Mouse (Mus musculus) ES-Bruce4 (cell line): ENCODE results near the gene Vdr. TPM values are rescaled to one million over a fixed set of nuclear protein-coding genes. Genes with fewer than 3 reads are reported as not detected.

Experiments
- H3K27ac ChIP-seq: 2 replicates; pipeline ENCODE4 v1.5.1; 2012; ENCODE audit warnings: low read length, inconsistent platforms; ENCODE audit not compliant: insufficient read depth
- H3K27me3 ChIP-seq: 2 replicates; pipeline ENCODE4 v1.6.1; 2012; ENCODE audit warnings: mild to moderate bottlenecking, low read length, inconsistent platforms; ENCODE audit not compliant: control insufficient read depth, poor library complexity, insufficient read depth, severe bottlenecking
- H3K36me3 ChIP-seq: 2 replicates; pipeline ENCODE4 v1.6.1; 2012; ENCODE audit warnings: inconsistent platforms, mild to moderate bottlenecking, low read length, moderate library complexity; ENCODE audit not compliant: control insufficient read depth, poor library complexity, insufficient read depth, severe bottlenecking
- H3K4me1 ChIP-seq: one replicate; pipeline ENCODE4 v1.8.1; 2011; ENCODE audit warnings: low read length; ENCODE audit not compliant: control insufficient read depth, insufficient read depth
- H3K4me3 ChIP-seq: 2 replicates; pipeline ENCODE4 v1.5.1; 2011; ENCODE audit warnings: low read depth, mild to moderate bottlenecking, low read length
- H3K9ac ChIP-seq: 2 replicates; pipeline ENCODE4 v1.6.1; 2012; ENCODE audit warnings: low read depth, mild to moderate bottlenecking, inconsistent platforms; ENCODE audit not compliant: poor library complexity, severe bottlenecking
- H3K9me3 ChIP-seq: replicated peaks from 2 replicates; pipeline ENCODE4 v1.6.1; 2012; ENCODE audit warnings: mild to moderate bottlenecking, low read length, inconsistent platforms; ENCODE audit not compliant: control insufficient read depth, poor library complexity, insufficient read depth, severe bottlenecking
- CTCF ChIP-seq: IDR thresholded peaks from one replicate; pipeline ENCODE4 v1.8.1; 2011; ENCODE audit warnings: low read depth, low read length
- EP300 ChIP-seq: IDR thresholded peaks from 2 replicates; pipeline ENCODE4 v1.6.1; 2011; ENCODE audit warnings: low read depth, low read length; ENCODE audit not compliant: insufficient read depth
- POLR2A ChIP-seq: IDR thresholded peaks from one replicate; pipeline ENCODE4 v1.8.1; 2011; ENCODE audit warnings: low read length; ENCODE audit not compliant: insufficient read depth
- polyA plus RNA-seq: library from polyadenylated mRNA; stranded (reverse); fragments of >200 nt; gene quantifications from 2 replicates; pipeline ENCODE4 v1.2.4, GENCODE M21; 2011; ENCODE audit warnings: low read depth; ENCODE audit not compliant: missing spikeins, insufficient read depth, insufficient read length

The Vdr gene
- polyA plus RNA-seq, 1 experiment: 1.6 TPM

DNA sequence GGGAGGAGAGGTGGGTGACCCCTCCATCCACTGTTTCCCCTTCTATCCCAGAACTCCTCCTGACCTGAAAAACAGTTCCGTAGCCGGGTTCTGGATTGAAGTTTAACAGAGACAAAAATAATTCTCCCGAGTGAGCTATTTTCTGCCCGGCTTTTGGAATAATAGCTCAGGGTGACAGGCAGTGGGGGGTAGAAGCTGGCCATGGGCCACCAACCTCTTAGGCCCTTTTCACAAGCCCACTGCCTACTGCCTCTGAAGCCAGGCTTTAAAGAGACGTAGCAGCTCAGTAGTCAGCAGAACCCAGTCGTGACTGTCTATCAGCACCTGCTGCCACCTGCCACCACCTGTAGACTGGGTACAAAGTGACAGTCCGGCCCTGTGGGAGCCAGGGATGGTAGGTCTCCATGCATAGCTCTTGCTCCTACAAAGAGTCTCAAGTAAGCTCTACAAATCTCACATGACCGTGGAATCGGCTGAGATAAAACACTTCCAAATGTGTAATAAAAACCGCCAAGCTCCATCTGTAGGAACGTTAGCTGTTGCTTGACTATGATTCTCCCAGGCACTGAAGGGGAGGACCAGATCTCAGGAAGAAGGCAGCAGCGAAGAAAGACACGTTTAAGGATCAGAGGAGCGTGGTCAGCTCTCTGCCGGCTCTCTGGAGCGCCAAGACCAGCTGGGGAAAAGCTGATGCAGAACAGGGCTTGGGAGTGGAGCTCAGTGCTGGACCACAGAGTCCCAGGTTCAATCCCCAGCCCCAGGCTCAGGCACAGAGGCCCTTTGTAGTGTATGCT is 13.4 kb downstream of the Vdr start:
- H3K36me3 ChIP-seq: no peaks in the 10 kb centered on the region
- H3K4me1 ChIP-seq: no peaks in the 10 kb centered on the region
- TF ChIP-seq CTCF (no peak), EP300 (no peak), POLR2A (no peak)
- H3K9me3 ChIP-seq: no peaks in the 10 kb centered on the region
- no peak overlapping the region for H3K9ac ChIP-seq
- H3K27ac ChIP-seq: no peak overlapping the region
- no peaks in the 10 kb centered on the region for H3K27me3 ChIP-seq
- no peak overlapping the region for H3K4me3 ChIP-seq

DNA sequence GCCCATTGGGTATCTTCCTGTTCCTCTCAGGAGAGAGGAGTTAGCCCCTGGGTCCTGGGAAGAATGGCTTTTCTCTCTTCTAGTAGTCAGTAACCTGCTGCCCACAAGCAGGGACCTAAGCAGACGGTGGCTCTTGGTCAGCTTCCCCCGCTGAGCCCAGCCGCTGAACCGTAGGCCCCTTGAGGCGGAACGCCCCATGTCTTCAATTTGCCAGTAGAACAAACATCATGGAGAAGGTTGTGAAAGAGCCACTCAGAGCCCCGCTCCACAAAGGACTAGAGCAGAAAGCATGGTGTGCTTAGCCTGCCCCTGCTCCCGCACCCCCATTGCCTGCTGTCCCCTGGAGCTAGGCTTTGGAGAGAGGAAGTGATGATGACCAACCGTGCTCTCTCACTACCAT is 14.1 kb downstream of the Vdr start:
- TF ChIP-seq CTCF: no peak
- no peak for TF ChIP-seq EP300
- no peak for TF ChIP-seq POLR2A
- Histone ChIP-seq H3K27me3 (no peaks in the 10 kb centered on the region), H3K4me3 (no peak overlapping the region), H3K4me1 (no peaks in the 10 kb centered on the region), H3K9ac (no peak overlapping the region), H3K36me3 (no peaks in the 10 kb centered on the region), H3K9me3 (no peaks in the 10 kb centered on the region), H3K27ac (no peak overlapping the region)

DNA sequence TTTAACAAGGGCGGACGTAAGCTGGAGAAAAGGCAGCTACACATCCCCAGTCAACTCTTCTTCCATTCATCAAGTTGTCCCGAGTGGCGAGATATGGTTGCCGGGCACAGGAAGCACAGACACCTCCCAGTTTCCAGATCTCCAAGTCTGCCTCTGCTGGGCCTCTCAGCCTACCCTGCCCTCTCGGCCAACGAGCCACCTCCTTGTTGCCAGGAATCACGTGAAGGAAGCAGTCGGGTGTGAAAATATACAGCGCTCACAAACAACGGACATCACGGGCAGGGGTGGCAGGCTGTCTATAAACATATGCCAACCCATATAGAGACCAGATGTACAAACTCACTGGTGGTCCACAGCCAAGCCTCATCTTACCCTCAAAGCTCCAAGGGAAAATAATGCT is 14.6 kb downstream of the Vdr start:
- H3K4me3 ChIP-seq: no peak overlapping the region
- H3K9me3 ChIP-seq: no peaks in the 10 kb centered on the region
- H3K4me1 ChIP-seq: no peaks in the 10 kb centered on the region
- H3K9ac ChIP-seq: no peak overlapping the region
- no peaks in the 10 kb centered on the region for H3K27me3 ChIP-seq
- H3K36me3 ChIP-seq: no peaks in the 10 kb centered on the region
- no peak overlapping the region for H3K27ac ChIP-seq
- no peak for TF ChIP-seq POLR2A
- TF ChIP-seq CTCF: no peak
- TF ChIP-seq EP300: no peak

DNA sequence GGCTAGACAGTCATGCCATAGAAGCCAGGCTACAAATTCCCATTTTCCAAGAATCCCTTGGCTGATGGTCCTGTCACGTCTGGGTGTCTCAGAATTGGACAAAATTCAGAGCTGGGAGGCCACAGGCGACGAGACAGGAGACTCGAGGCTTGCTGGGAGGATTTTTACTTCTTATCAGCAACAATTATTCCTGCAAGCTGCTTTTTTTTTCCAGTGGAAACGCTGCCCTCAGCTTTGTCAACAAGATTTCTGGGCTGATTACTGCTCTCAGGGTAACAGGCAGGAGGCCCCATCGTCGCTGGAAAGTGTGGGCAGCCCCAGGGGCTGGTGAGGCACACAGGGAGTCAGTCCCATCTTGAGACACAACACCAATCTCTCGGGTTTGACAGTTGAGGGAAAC is 17.9 kb downstream of the Vdr start:
- Histone ChIP-seq H3K9ac (no peak overlapping the region), H3K4me3 (no peak overlapping the region), H3K27me3 (no peaks in the 10 kb centered on the region), H3K27ac (no peak overlapping the region), H3K4me1 (no peaks in the 10 kb centered on the region), H3K36me3 (no peaks in the 10 kb centered on the region), H3K9me3 (no peaks in the 10 kb centered on the region)
- TF ChIP-seq CTCF (no peak), POLR2A (no peak)

DNA sequence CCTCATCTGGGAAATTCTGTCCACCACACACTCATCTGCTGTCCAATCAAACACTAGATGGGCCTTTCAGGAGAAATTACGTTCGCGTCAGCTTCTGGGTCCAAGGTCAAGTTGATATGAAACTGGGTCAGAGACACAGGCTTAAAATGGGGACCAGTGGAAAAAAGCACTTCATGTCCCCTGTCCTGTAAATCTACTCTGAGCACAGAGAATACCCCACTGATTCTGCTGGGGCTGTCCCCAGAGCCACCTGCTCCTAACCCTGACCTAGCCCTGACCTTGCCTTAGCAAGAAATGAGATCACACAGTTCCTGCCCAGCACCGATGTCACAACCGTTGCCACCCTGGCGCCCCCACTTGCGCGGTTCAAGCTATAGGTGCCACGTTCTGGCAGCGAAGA is 20.0 kb downstream of the Vdr start:
- TF ChIP-seq EP300: no peak
- no peak for TF ChIP-seq CTCF
- no peak for TF ChIP-seq POLR2A
- Histone ChIP-seq H3K9me3 (no peaks in the 10 kb centered on the region), H3K27ac (no peak overlapping the region), H3K4me1 (no peaks in the 10 kb centered on the region), H3K27me3 (no peaks in the 10 kb centered on the region), H3K36me3 (no peaks in the 10 kb centered on the region), H3K9ac (no peak overlapping the region), H3K4me3 (no peak overlapping the region)

DNA sequence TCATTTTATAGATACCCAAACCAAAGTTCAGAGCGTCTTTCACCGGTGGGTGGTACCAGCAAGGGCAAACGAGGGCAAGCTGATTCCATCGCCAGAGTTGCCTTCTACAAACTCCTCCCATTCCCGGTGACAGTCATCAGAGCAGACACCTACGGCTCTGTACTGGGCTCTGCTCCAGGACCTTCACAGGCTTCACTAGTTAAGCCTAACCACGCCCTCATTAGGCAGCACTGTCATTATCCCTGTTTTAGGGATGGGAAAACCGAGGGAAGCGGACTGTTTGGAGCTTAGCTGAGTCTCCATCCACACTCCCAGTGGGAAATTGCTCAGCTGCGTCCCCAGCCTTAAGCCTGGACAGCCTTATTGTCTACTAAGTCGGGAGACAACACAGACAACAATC is 20.4 kb downstream of the Vdr start:
- H3K27me3 ChIP-seq: no peaks in the 10 kb centered on the region
- TF ChIP-seq POLR2A (no peak), EP300 (no peak), CTCF (no peak)
- no peak overlapping the region for H3K4me3 ChIP-seq
- no peaks in the 10 kb centered on the region for H3K9me3 ChIP-seq
- no peak overlapping the region for H3K27ac ChIP-seq
- no peak overlapping the region for H3K9ac ChIP-seq
- H3K36me3 ChIP-seq: no peaks in the 10 kb centered on the region
- no peaks in the 10 kb centered on the region for H3K4me1 ChIP-seq
